Mouse (Mus musculus) bone marrow macrophage, adult 2 months (primary cell): ENCODE results near the gene Tpra1. TPM values are rescaled to one million over a fixed set of nuclear protein-coding genes. Genes with fewer than 3 reads are reported as not detected.

Experiments
- H3K27ac ChIP-seq: 2 replicates; pipeline ENCODE4 v1.5.1; 2012; ENCODE audit warnings: low read depth, low read length; ENCODE audit not compliant: insufficient read depth
- H3K4me1 ChIP-seq: 2 replicates; pipeline ENCODE4 v1.6.1; 2012; ENCODE audit warnings: low read length; ENCODE audit not compliant: control insufficient read depth, insufficient read depth
- H3K4me3 ChIP-seq: 2 replicates; pipeline ENCODE4 v1.5.1; 2012; ENCODE audit warnings: mild to moderate bottlenecking, low read length, moderate library complexity; ENCODE audit not compliant: insufficient read depth
- CTCF ChIP-seq: IDR thresholded peaks from 2 replicates; pipeline ENCODE4 v1.5.1; 2012; ENCODE audit warnings: low read depth, mild to moderate bottlenecking, low read length, moderate library complexity
- POLR2A ChIP-seq: IDR thresholded peaks from 2 replicates; pipeline ENCODE4 v1.6.1; 2012; ENCODE audit warnings: mild to moderate bottlenecking, low read depth, low read length, borderline replicate concordance
- polyA plus RNA-seq: library from polyadenylated mRNA; stranded (reverse); fragments of >200 nt; gene quantifications from 2 replicates; pipeline ENCODE4 v1.2.4, GENCODE M21; 2012; ENCODE audit not compliant: missing spikeins, insufficient read depth, insufficient read length

Tpra1 gene
- polyA plus RNA-seq, 1 experiment: 86.3 TPM

DNA sequence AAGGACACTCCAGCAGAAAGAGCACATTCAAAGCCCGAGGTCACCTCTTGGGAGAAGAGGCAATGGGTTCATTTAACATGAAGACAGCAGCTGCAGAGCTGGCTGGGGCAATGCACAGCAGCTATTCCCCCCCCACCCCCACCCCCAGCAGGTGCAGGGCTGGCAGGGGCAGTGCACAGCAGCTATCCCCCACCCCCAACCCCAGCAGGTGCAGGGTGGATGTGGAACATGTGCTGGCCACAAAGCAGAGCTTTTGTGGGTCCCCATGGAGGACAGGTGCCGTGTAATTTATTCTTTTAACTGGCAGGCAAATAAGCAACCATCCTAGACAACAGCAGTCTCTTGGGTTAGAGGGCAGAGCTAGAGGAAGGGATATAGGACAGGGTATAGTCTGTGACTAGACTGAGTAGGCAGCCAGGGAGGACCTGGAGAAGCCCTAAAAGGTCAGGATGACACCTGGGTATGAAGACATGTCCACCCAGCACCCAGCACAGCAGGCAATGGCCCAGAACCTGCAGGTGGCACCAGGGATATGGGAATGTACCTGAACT lies 15.6 kb upstream of the Tpra1 start:
- Histone ChIP-seq H3K4me3 (no peak overlapping the region), H3K27ac (no peak overlapping the region), H3K4me1 (no peaks in the 10 kb centered on the region)
- TF ChIP-seq CTCF (no peak), POLR2A (no peak)

DNA sequence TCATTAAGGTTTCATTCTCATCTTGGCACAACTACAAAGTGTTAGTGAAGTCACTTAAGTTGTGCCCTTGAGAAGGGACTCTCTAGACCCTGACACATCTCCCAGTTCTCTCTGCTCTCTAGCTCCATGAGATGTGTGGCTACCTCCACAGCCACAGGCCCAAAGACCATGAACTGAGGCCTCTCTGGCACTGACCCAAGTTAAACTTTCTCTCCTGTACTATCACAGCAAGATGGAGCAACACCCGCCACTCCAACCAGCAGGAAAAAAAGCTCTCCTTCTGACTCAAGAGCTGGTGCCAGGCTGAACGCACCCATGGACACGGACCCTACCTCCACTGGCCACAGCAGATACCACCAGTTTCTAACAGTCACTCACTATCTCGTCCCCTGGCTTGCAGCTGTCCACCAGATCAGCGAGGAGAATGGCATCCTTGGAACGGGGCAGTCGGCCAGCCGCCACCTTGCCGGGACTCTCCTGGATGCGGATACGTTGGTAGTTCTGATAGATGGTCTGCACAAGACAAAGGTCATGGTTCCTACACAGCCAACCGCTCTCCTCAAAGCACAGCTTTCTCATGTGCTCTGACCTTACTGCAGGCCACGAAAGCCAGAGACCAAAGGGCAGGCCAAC lies 12.5 kb upstream of the Tpra1 start:
- H3K4me1 ChIP-seq: no peaks in the 10 kb centered on the region
- H3K4me3 ChIP-seq: no peak overlapping the region
- no peak overlapping the region for H3K27ac ChIP-seq
- TF ChIP-seq CTCF: no peak
- TF ChIP-seq POLR2A: no peak

DNA sequence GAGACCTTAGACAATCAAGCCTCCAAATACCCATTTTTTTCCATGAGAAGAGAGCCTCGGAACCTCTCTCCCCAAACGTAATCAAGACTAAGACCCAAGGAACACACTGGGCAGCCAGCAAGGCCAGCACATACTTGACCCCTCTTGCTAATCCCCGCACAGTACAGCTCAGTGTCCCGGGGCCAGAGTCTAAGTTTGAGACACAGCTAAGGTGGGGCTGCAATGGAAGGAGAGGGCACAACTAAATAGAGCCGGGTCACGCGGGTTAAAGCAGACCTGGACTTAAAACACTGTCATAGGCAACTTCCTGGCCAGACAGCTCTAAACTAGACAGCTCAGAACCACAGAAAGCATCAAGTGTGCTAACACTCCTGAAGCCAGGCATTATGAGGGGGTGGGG lies 11.2 kb upstream of the Tpra1 start:
- TF ChIP-seq POLR2A (no peak), CTCF (no peak)
- Histone ChIP-seq H3K4me1 (no peaks in the 10 kb centered on the region), H3K27ac (no peak overlapping the region), H3K4me3 (no peak overlapping the region)

DNA sequence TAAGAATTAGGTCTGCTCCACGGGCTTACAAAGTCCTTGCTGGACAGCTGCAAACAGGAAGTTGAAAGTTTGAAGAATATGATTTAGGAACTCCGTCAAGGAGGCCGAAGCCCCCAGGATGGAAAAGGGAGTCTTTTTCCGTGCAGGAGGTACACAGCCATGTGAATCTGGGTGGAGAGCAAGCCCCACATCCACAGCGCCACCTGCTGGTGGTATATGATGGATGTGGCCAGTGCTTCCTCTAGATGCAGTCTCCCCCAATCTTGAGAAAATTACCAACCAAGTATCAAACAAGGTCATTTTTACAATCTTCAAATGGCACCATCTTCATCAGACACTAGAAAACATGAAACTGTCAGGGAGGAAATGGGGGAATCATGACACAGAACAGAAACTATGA lies 8.5 kb upstream of the Tpra1 start:
- Histone ChIP-seq H3K27ac (no peak overlapping the region), H3K4me1 (no peaks in the 10 kb centered on the region), H3K4me3 (no peak overlapping the region)
- no peak for TF ChIP-seq POLR2A
- peak; percentile 82 for TF ChIP-seq CTCF

DNA sequence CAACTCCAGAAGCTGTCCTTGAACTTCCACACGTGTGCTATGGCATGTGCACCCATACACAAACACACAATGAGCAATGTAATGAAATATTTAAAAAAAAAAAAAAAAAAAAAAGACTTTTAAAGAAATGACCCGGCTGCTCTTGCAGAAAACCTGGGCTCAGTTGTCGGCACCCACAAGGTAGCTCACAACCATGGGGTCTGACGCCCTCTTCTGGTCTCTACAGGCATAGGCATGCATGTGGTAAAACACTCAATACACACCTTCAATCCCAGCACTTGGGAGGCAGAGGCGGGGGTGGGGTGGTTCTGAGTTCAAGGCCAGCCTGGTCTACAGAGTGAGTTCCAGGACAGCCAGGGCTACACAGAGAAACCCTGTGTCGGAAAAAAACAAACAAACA lies 6.1 kb upstream of the Tpra1 start:
- peaks cover 5% of the 10 kb centered on the region for H3K4me1 ChIP-seq
- TF ChIP-seq POLR2A (no peak), CTCF (no peak)

DNA sequence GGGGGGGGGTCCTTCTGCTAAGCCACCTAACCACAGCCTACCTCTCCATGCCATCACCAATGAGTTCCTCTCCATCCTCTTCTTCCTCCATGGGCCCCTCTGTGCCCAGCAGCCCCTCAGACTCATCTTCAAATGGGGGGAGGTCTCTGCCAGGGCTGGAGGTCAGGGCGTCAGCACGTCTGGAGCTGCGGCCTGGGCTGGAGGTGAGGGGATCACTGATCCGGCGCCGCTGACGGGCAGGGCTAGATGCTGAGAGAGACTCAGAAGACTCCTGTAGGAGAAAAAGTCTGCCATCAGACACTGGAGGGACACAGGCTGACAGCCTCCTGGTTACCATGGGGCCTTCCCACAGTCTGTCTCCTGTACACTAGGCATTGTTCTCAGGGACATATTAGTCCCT lies 4.8 kb upstream of the Tpra1 start:
- Histone ChIP-seq H3K4me1 (peaks cover 8% of the 10 kb centered on the region), H3K27ac (no peak overlapping the region), H3K4me3 (peak overlapping the region; percentile 17; the same call in 1 of the 2 replicates)
- no peak for TF ChIP-seq POLR2A
- no peak for TF ChIP-seq CTCF

More for the DNA sequence above, 6.1 kb upstream of the Tpra1 start:
- Histone ChIP-seq H3K4me3 (no peak overlapping the region), H3K27ac (no peak overlapping the region)

DNA sequence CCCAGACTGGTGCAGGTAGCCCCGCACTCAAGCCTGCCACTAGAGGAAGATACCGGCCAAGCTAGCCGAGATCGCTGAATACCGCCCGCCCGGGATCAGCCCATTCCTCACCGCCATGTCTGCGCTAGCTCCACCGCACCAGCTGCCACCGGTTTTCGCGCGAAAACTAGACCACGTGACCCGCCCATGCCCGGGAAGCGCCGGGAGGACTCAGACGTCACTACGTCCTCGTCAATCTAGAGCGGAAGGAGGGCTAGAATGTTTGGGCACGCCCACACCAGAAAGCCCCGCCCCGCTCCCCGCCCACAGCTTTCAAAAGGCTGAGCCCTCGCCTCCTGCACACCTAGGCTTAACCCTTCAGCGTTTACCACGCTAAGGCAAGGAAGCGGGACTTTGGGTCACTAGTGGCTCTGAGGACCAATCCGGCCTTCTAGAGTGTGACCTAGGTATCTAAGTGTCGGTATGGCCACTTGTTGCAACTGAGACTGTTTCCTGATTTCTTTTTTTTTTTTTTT lies 3.5 kb upstream of the Tpra1 start, which contains the start of gene Mcm2:
TSS of gene Mcm2 (minus strand) at position 247 of the 515 bp plus-strand sequence.
- peak within 1 kb of the TSS; percentile 92 for H3K4me3 ChIP-seq
- peaks cover 8% of the 10 kb centered on the region for H3K4me1 ChIP-seq
- TF ChIP-seq POLR2A: no peak
- no peak for TF ChIP-seq CTCF
- H3K27ac ChIP-seq: peak within 1 kb of the TSS; percentile 38

DNA sequence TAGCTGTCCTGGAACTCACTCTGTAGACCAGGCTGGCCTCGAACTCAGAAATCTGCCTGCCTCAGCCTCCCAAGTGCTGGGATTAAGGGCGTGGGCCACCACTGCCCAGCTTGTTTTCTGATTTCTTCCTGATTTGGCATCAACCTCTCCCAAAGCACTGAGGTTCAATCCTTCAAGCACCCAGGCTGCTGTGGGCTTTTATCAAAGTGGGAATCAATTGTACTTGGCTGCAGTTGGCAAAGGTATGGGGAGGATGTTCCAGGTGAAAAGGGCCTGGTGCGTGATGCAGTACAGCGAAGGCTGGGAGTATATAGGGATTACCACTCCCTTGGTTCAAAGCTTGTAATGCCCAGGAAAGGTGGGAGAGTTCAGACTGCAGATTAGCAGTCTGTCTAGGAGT lies 3.0 kb upstream of the Tpra1 start:
- H3K4me3 ChIP-seq: peak overlapping the region; percentile 50; the same call in 1 of the 2 replicates
- H3K4me1 ChIP-seq: peaks cover 8% of the 10 kb centered on the region
- no peak overlapping the region for H3K27ac ChIP-seq
- no peak for TF ChIP-seq CTCF
- no peak for TF ChIP-seq POLR2A

DNA sequence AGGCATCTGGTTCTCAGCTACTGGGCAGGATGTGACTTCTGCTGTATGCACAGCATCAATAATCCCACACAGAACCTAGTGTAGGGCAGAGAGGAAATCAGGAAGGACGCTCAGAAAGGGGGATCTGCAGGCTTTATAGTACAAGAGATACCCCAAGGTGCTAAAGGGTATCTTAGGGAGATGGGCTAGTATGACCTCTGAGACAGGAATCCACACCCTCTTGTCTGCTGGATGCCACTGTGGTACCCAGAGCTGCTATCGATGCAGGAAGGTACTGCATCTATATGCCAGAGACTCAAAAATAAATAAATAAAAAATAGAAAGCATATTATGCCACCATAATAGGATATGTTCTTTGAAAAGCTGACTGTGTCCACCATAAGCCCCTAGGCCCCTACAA lies 2.4 kb upstream of the Tpra1 start:
- Histone ChIP-seq H3K4me1 (peaks cover 12% of the 10 kb centered on the region), H3K4me3 (no peak overlapping the region), H3K27ac (no peak overlapping the region)
- TF ChIP-seq CTCF: no peak
- no peak for TF ChIP-seq POLR2A

DNA sequence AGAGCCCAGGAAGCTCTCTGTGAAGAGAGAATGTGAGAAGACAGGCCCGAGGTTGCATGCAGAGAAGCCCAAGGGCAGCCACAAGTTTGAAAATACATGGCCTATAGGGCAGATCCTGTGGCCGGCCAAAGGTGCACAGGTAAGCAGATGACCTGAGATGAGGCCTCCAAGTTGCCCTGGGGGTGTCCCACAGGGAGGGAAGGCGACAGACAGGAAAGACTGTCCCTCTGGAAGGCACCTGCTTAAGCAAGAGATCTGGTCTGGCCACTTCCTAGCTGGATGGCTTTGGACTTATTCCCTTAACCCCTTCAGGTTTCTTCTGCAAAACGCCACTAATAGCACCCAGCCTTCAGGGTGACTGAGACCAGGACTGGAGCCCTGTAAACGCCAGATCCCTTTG lies 580 bp upstream of the Tpra1 start:
- Histone ChIP-seq H3K27ac (peak overlapping the region; percentile 51), H3K4me1 (peaks cover 31% of the 10 kb centered on the region), H3K4me3 (peak overlapping the region; percentile 80)
- no peak for TF ChIP-seq POLR2A
- no peak for TF ChIP-seq CTCF
